Mouse (Mus musculus) heart, postnatal 0 days (tissue): Measurements from ENCODE around the gene Cldn9. TPM values are rescaled to one million over a fixed set of nuclear protein-coding genes. Genes with fewer than 3 reads are reported as not detected.

Experiments
- ATAC-seq: fragments of 200-750 bp; cut with Nextera tagmentation; 2 replicates; pipeline ENCODE4 v1.8.0; 2017; ENCODE audit warnings: low read depth, moderate number of reproducible peaks, moderate library complexity; ENCODE audit not compliant: insufficient read depth
- DNase-seq: peaks from one replicate; pipeline ENCODE4 v3.0.0-alpha.2; 2016; ENCODE audit warnings: low spot score
- H3K27ac ChIP-seq: fragments of 300-500 bp; sonication (generic); 2 replicates; pipeline ENCODE4 v1.5.1; 2014; ENCODE audit warnings: low read depth, mild to moderate bottlenecking
- H3K27me3 ChIP-seq: fragments of 300-500 bp; sonication (generic); 2 replicates; pipeline ENCODE4 v1.6.1; 2014; ENCODE audit warnings: low read length, mixed read lengths; ENCODE audit not compliant: control insufficient read depth, insufficient read depth
- H3K36me3 ChIP-seq: fragments of 300-500 bp; sonication (generic); replicated peaks from 2 replicates; pipeline ENCODE4 v1.6.1; 2014; ENCODE audit warnings: low read length, mixed read lengths; ENCODE audit not compliant: control insufficient read depth, insufficient read depth
- H3K4me1 ChIP-seq: fragments of 300-500 bp; sonication (generic); 2 replicates; pipeline ENCODE4 v1.6.1; 2014; ENCODE audit warnings: antibody characterized with exemption; ENCODE audit not compliant: control insufficient read depth, insufficient read depth
- H3K4me2 ChIP-seq: fragments of 300-500 bp; sonication (generic); 2 replicates; pipeline ENCODE4 v1.6.1; 2014; ENCODE audit warnings: low read depth, mild to moderate bottlenecking, low read length, moderate library complexity
- H3K4me3 ChIP-seq: fragments of 300-500 bp; sonication (generic); 2 replicates; pipeline ENCODE4 v1.5.1; 2014; ENCODE audit warnings: low read depth, low read length
- H3K9ac ChIP-seq: fragments of 300-500 bp; sonication (generic); replicated peaks from 2 replicates; pipeline ENCODE4 v1.6.1; 2014; ENCODE audit warnings: low read depth, low read length, mixed read lengths
- H3K9me3 ChIP-seq: fragments of 300-500 bp; sonication (generic); replicated peaks from 2 replicates; pipeline ENCODE4 v1.6.1; 2016; ENCODE audit warnings: low read length; ENCODE audit not compliant: control insufficient read depth
- CTCF ChIP-seq: IDR thresholded peaks from 2 replicates; pipeline ENCODE4 v1.5.1; 2016; ENCODE audit warnings: antibody characterized with exemption, control low read depth, low read depth
- EP300 ChIP-seq: IDR thresholded peaks from 2 replicates; pipeline ENCODE4 v1.6.1; 2016; ENCODE audit warnings: antibody characterized with exemption, low read depth
- WGBS: fragments of 180-500 bp; shearing (Covaris S2); extraction: QIAGEN DNeasy Blood & Tissue Kit; methylation state at CpG from one replicate; pipeline ENCODE4 v1.1.7; 2014; 5-methylcytosine and 5-hydroxymethylcytosine counted together
- polyA plus RNA-seq: library from polyadenylated mRNA; unstranded; fragments of >200 nt; fragmentation: Nextera tagmentation; extraction: Ambion mirVana; gene quantifications from 2 replicates; pipeline ENCODE4 v1.2.1, GENCODE M21; 2015
- total RNA-seq: library from RNA; depleted of rRNA; stranded (reverse); fragments of >200 nt; gene quantifications from 2 replicates; pipeline ENCODE4 v1.2.3, GENCODE M21; 2014; ENCODE audit warnings: low replicate concordance

Gene Cldn9
- total and polyA plus RNA-seq, 2 experiments from 2014 or later = not detected

DNA sequence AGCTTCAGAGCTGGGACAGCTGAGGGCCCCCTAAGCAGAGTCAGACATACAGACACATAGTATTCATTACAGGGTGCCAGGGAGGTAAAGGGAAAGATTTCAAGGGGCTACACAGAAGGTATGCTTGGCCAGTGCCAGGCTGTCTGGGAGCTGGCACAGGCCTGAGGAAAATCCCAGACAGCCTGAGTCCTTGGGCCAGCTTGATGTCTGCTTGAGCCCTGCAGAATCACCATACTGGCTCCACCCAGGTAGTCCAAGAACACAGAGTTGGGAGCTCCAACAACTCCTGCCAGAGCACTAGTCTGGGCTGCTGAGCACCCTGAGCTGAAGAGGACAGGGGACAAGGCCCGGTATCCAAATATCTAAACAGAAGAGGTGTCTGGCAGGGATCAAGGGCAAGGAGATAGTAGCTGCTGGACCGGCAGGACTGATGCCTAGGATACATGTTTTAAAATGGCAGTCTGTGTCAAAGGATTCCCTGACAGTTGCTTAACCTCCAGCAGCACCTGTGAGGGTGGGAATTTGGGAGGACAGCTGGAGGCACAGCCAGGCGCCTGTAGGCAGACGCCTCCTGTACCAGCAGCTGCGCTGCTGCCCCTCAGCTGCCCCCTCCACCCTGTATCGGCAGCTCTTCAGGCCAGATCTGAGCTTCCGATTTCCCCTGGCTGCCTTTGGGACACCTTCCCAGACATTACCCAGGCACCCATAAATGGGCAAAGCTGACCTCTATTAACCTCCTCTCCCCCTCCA is 38.7 kb upstream of the Cldn9 start, which contains the start of gene 1520401A03Rik:
Gene 1520401A03Rik, minus strand, starts transcription at position 408 of the 750 bp plus-strand sequence.
- H3K36me3 ChIP-seq = no peaks in the 10 kb centered on the region
- ATAC-seq = no peak
- no peak for TF ChIP-seq EP300
- no peak for TF ChIP-seq CTCF
- no peak within 1 kb of the TSS for H3K4me2 ChIP-seq
- WGBS = 48% methylated on average over 7 of the region's 7 CpGs
- H3K4me3 ChIP-seq = no peak within 1 kb of the TSS
- no peak within 1 kb of the TSS for H3K27ac ChIP-seq
- H3K9me3 ChIP-seq = no peaks in the 10 kb centered on the region
- H3K9ac ChIP-seq = no peak within 1 kb of the TSS
- DNase-seq = no peak
- peaks cover 6% of the 10 kb centered on the region; the same call in 1 of the 2 replicates for H3K4me1 ChIP-seq
- no peaks in the 10 kb centered on the region for H3K27me3 ChIP-seq

DNA sequence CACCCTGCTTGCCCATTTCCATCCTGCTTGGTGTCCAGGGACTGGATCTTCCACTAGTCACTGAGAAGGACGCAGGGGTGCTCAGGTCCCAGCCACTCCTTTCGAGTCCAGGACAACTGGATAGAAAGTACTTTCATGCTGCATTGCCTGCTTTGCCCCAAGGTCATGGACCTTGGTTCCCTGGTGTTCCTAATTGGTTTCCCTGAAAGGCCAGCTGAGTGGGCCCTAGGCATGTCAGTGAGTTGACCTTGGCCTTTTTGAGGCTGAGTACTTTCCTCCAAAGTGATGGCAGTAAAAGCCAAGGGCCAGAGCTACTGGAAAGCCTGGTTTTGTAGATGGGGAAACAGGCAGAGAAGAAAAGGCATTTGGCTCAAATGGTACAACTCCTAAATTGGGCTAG is 38.1 kb upstream of the Cldn9 start:
- TF ChIP-seq CTCF = no peak
- no peak for TF ChIP-seq EP300
- Histone ChIP-seq H3K9ac (no peak overlapping the region), H3K27ac (no peak overlapping the region), H3K4me2 (no peak overlapping the region), H3K4me1 (peaks cover 6% of the 10 kb centered on the region; the same call in 1 of the 2 replicates), H3K27me3 (no peaks in the 10 kb centered on the region), H3K9me3 (no peaks in the 10 kb centered on the region), H3K36me3 (no peaks in the 10 kb centered on the region), H3K4me3 (no peak overlapping the region)
- WGBS = 84% methylated on average over 2 of the region's 2 CpGs
- DNase-seq (no peak), ATAC-seq (no peak)

DNA sequence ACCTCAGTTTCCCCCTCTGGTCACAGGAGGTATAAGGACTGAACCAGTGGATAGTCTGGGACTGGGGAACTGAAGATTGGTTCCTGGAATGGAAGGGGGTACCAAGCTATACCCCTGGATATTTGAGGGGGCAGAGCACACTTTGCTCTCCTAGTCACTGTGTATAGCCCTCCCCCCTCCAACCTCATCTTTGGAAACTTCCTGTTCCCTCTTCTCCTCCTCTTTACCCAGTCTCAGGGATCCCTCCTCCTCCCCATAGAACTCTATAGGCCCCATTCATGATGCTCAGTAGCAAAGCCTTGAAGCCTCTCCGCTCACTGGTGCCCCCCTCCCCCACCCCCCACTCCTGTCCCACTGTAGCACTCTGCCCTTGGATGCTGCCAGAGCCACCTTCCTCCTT is 35.6 kb upstream of the Cldn9 start:
- DNase-seq (no peak), ATAC-seq (no peak)
- H3K27me3 ChIP-seq = no peaks in the 10 kb centered on the region
- WGBS = 31% methylated on average over 1 of the region's 1 CpGs
- TF ChIP-seq EP300 (no peak), CTCF (no peak)
- no peak overlapping the region for H3K4me3 ChIP-seq
- no peaks in the 10 kb centered on the region for H3K36me3 ChIP-seq
- no peak overlapping the region for H3K27ac ChIP-seq
- no peak overlapping the region for H3K9ac ChIP-seq
- no peaks in the 10 kb centered on the region for H3K4me1 ChIP-seq
- H3K4me2 ChIP-seq = no peak overlapping the region
- H3K9me3 ChIP-seq = no peaks in the 10 kb centered on the region

DNA sequence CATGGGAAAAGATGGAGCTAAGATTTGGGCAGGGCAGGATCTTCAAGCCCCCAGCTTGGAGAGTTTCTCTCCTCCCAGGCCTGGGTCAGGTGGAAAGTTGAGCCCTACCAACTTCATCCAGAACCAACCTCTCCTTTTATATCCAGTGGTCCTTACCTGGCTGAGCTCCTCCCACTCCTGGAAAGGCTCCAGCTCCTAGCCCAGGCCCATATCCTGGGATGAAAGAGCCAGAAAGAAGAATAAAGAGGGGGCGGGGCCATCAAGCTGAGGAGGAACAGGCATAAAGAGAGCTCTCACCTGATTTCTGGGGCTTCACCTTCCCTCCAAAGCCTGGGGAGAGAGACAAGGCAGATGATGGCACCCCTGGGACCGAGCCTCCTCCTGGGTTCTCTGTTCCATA is 33.2 kb upstream of the Cldn9 start:
- Histone ChIP-seq H3K27ac (no peak overlapping the region), H3K4me1 (no peaks in the 10 kb centered on the region), H3K9ac (no peak overlapping the region), H3K4me3 (no peak overlapping the region), H3K9me3 (no peaks in the 10 kb centered on the region), H3K36me3 (no peaks in the 10 kb centered on the region), H3K27me3 (no peaks in the 10 kb centered on the region), H3K4me2 (no peak overlapping the region)
- no peak for DNase-seq
- TF ChIP-seq EP300 (no peak), CTCF (no peak)
- WGBS = 64% methylated on average over 2 of the region's 2 CpGs
- ATAC-seq = no peak

DNA sequence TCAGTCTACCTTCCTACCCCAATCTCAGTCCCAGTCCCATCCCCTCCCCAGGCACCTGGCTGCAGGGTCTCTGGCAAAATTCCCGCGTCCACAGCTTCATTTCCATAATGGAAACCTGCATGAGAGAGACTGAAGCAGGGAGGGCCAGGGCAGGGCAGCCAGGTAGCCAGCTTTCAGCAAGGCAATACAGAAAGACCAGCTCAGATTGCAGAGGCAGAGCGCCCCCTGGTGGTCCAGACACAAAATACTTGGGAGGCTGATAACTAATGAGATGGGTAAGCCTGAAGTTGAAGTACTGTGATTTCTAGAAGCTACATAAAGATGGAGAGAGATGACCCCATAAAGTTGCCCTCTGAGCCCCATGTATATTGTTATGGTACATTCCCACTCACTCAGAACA is 22.4 kb upstream of the Cldn9 start:
- DNase-seq (peak; percentile 66), ATAC-seq (0 out of 2 replicates have a peak, but pooled peaks have one; percentile 69)
- peaks cover 23% of the 10 kb centered on the region for H3K27me3 ChIP-seq
- H3K4me2 ChIP-seq = no peak overlapping the region
- no peaks in the 10 kb centered on the region for H3K9me3 ChIP-seq
- no peak overlapping the region for H3K27ac ChIP-seq
- H3K4me1 ChIP-seq = no peaks in the 10 kb centered on the region
- H3K4me3 ChIP-seq = no peak overlapping the region
- no peak overlapping the region for H3K9ac ChIP-seq
- WGBS = 2% methylated on average over 3 of the region's 3 CpGs
- no peaks in the 10 kb centered on the region for H3K36me3 ChIP-seq
- TF ChIP-seq EP300 (no peak), CTCF (peak; percentile 88)
